Mouse (Mus musculus) forebrain, embryonic 15.5 days (tissue): ENCODE results near the gene BC052040. TPM values are rescaled to one million over a fixed set of nuclear protein-coding genes. Genes with fewer than 3 reads are reported as not detected.

Experiments
- ATAC-seq: fragments of 200-750 bp; cut with Nextera tagmentation; replicated peaks from 2 replicates; pipeline ENCODE4 v1.8.0; 2017; ENCODE audit warnings: mild to moderate bottlenecking, moderate TSS enrichment, moderate library complexity
- H3K27ac ChIP-seq: fragments of 300-500 bp; sonication (generic); replicated peaks from 2 replicates; pipeline ENCODE4 v1.5.1; 2015; ENCODE audit warnings: mild to moderate bottlenecking, inconsistent platforms
- H3K27me3 ChIP-seq: fragments of 300-500 bp; sonication (generic); 2 replicates; pipeline ENCODE4 v1.6.1; 2015; ENCODE audit warnings: inconsistent platforms
- H3K36me3 ChIP-seq: fragments of 300-500 bp; sonication (generic); 2 replicates; pipeline ENCODE4 v1.6.1; 2015; ENCODE audit warnings: mild to moderate bottlenecking, inconsistent platforms
- H3K4me1 ChIP-seq: fragments of 300-500 bp; sonication (generic); 2 replicates; pipeline ENCODE4 v1.6.1; 2015; ENCODE audit warnings: inconsistent platforms
- H3K4me2 ChIP-seq: fragments of 300-500 bp; sonication (generic); replicated peaks from 2 replicates; pipeline ENCODE4 v1.6.1; 2015; ENCODE audit warnings: mild to moderate bottlenecking, inconsistent platforms
- H3K4me3 ChIP-seq: fragments of 300-500 bp; sonication (generic); 2 replicates; pipeline ENCODE4 v1.5.1; 2015; ENCODE audit warnings: mild to moderate bottlenecking, inconsistent platforms
- H3K9ac ChIP-seq: fragments of 300-500 bp; sonication (generic); replicated peaks from 2 replicates; pipeline ENCODE4 v1.6.1; 2015; ENCODE audit warnings: mild to moderate bottlenecking, inconsistent platforms
- H3K9me3 ChIP-seq: fragments of 300-500 bp; sonication (generic); 2 replicates; pipeline ENCODE4 v1.6.1; 2016; ENCODE audit warnings: inconsistent platforms
- WGBS: fragments of 180-500 bp; shearing (Covaris S2); methylation state at CpG from one replicate; pipeline ENCODE4 v1.1.7; 2015; ENCODE audit warnings: mixed read lengths; 5-methylcytosine and 5-hydroxymethylcytosine counted together
- polyA plus RNA-seq: library from polyadenylated mRNA; unstranded; fragments of >200 nt; fragmentation: Nextera tagmentation; extraction: Ambion mirVana; gene quantifications from 2 replicates; pipeline ENCODE4 v1.2.1, GENCODE M21; 2015

BC052040 gene
- polyA plus RNA-seq, 1 experiment from 2014 or later = 16.3 TPM

DNA sequence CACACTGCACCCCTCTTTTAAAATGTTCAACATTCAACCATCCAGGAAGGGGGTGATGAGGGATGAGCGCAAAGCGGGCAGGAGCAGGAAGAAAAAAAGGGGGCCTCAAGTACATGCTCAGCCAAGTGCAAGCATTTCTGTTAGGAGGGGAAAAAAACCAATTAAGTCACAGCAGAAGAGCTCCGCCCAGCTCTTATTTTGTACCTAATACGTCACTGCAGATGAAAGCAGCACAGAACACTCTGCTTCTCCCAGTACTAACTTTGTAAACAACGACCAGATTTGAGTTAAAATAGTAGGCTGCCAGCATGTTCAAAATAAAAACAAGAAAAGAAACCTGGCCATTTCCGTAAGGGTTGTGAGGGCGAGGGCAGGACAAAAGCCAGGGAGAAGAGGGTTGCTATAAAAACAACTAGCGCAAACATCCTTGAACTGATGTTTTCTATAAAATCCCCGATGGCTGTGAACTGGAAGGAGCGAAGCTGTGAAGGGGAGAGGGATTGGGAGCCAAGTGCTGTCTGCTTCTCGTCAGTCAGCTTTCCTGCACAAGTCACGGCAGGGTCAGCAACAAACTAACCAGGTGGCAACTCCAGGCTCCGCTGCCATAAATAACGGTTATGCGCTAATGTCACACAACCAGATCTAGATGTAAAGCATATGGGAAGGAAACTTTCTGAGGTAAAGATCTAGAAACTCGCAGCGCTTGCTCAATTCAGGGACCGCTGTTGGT, 2.2 kb upstream of the BC052040 start:
- Histone ChIP-seq H3K4me3 (peak overlapping the region; percentile 23), H3K9ac (no peak overlapping the region; the same call in 1 of the 2 replicates), H3K9me3 (no peaks in the 10 kb centered on the region), H3K4me1 (peaks cover 32% of the 10 kb centered on the region), H3K36me3 (no peaks in the 10 kb centered on the region), H3K27me3 (no peaks in the 10 kb centered on the region), H3K4me2 (peak overlapping the region; percentile 36), H3K27ac (peak overlapping the region; percentile 58)
- 7% methylated on average over 18 of the region's 18 CpGs for WGBS
- no peak for ATAC-seq

DNA sequence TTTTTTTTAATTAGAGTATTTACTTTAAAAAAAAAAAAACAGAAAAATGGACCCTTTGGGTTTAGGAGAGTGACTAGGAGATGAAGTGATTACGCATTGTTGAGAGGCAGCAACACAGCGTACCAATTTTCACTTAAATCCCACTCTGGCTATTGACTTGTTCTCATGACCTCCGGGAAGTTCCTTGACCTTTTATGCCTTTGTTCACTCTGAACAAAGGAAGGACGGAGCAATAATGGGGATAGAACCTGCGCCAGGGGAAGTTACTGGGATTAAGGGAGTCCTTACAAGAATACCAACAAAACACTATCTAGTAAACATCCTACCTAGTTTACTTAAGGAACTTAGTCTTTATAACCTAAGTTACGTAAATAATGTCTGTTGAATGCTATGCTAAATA, 1.5 kb upstream of the BC052040 start:
- Histone ChIP-seq H3K27ac (no peak overlapping the region), H3K4me1 (peaks cover 32% of the 10 kb centered on the region), H3K9ac (no peak overlapping the region), H3K9me3 (no peaks in the 10 kb centered on the region), H3K27me3 (no peaks in the 10 kb centered on the region), H3K36me3 (no peaks in the 10 kb centered on the region), H3K4me2 (no peak overlapping the region), H3K4me3 (no peak overlapping the region; the same call in 1 of the 2 replicates)
- 15% methylated on average over 6 of the region's 6 CpGs for WGBS
- no peak for ATAC-seq

DNA sequence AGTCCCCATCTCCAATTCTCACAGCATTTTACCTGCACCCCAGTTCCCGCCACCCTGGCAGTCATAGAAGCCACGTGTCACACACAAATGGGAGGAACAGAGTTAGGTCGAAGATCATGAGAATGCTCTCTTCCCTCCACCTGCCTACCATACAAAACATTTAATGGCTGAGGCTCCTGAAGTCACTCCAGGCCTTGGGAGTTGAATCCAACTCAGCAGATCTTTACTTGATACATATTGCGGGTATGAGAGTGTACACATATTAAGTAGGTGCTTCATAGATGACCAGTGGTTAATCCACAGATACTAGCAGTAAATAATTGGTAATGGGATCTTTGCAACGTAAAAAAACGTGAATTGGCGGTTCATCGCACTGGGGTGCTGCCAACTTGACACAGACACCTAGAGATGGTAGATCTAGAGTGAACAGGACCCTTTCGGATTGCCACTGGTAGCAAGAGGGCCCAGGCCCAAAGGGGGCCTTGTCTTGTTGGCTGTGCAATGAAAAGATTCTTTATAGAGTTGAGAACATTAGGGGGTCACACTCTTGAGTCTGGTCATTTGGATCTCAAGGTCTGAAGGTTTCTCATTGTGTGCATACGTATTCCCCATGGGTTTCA, 583 bp downstream of the BC052040 start:
- peak overlapping the region; percentile 86 for H3K4me3 ChIP-seq
- H3K9ac ChIP-seq = peak overlapping the region; percentile 76
- no peak for ATAC-seq
- H3K27me3 ChIP-seq = no peaks in the 10 kb centered on the region
- 64% methylated on average over 10 of the region's 10 CpGs for WGBS
- H3K36me3 ChIP-seq = no peaks in the 10 kb centered on the region
- H3K4me2 ChIP-seq = peak overlapping the region; percentile 63
- no peaks in the 10 kb centered on the region for H3K9me3 ChIP-seq
- H3K4me1 ChIP-seq = peaks cover 32% of the 10 kb centered on the region
- peak overlapping the region; percentile 90 for H3K27ac ChIP-seq

DNA sequence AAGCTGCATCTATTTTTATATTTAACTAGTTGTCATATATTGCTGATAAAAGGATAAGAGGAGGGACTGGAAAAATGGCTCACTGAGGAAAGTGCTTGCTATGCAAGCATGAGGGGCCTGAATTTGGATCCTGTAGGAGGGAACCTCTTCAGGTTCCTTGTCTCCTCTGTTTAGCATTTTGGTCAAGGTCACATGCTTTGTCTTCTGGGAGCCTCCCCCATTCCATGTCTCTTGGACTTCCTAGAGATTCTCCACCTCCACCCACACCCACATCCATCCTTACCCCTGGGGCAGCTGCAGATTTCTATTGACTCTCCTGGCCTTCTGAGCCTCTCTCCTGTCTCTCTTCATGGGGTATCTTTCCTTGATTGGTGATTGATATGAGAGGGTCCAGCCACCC, 2.3 kb downstream of the BC052040 start:
- no peaks in the 10 kb centered on the region for H3K27me3 ChIP-seq
- H3K4me3 ChIP-seq = no peak overlapping the region
- no peaks in the 10 kb centered on the region for H3K36me3 ChIP-seq
- H3K4me1 ChIP-seq = peaks cover 32% of the 10 kb centered on the region
- no peak for ATAC-seq
- no peaks in the 10 kb centered on the region for H3K9me3 ChIP-seq
- no peak overlapping the region for H3K4me2 ChIP-seq
- no peak overlapping the region for H3K9ac ChIP-seq
- H3K27ac ChIP-seq = no peak overlapping the region

DNA sequence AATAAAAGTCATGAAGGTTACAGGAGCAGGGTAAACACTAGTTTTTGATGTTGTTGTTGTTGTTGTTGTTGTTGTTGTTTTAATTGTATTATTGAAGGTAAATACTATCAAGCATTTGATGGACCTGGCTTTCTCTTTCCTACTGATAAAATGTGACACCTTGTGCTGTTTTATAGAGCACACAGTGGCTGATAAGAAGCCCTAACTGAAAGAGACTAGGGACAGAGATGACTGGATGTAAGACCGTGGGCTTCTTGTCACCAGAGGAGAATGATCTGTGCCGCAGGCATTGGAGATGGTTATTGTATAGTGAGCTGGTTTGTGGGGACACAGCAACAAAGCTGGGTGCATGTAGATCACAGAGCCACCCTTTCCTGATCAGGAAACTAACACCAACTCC, 9.1 kb downstream of the BC052040 start:
- 94% methylated on average over 2 of the region's 2 CpGs for WGBS
- peaks cover 12% of the 10 kb centered on the region for H3K4me1 ChIP-seq
- H3K36me3 ChIP-seq = no peaks in the 10 kb centered on the region
- no peak for ATAC-seq
- no peaks in the 10 kb centered on the region for H3K27me3 ChIP-seq
- no peak overlapping the region for H3K4me2 ChIP-seq
- H3K9ac ChIP-seq = no peak overlapping the region
- no peak overlapping the region for H3K27ac ChIP-seq
- no peak overlapping the region for H3K4me3 ChIP-seq
- no peaks in the 10 kb centered on the region for H3K9me3 ChIP-seq

DNA sequence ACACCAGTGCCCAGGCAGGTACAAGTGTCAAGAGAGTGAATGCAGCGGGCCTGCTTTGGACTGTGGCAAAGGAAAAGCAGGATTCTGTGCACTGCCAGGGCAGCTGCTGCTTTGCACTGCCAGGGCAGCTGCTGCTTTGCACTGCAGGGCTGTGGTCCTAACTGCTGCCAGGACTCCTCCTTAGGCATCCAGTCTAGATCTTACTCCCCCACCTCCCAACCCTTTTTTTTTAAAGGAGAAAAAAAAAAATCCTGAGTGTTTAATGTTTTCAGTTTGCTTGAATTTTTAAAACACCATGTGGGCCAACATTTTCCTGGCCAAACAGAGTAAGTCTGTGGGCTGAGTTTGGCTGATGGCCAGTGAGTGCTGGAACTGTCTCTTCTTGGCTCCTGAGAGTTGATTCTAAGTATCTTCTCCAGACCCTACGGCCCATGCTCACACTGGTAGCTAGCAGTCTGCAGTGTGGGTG, 11.2 kb downstream of the BC052040 start:
- Histone ChIP-seq H3K36me3 (no peaks in the 10 kb centered on the region), H3K27me3 (no peaks in the 10 kb centered on the region), H3K4me1 (peaks cover 12% of the 10 kb centered on the region), H3K4me3 (no peak overlapping the region), H3K9ac (no peak overlapping the region), H3K27ac (peak overlapping the region; percentile 47; the same call in 1 of the 2 replicates), H3K9me3 (no peaks in the 10 kb centered on the region), H3K4me2 (no peak overlapping the region)
- peak; percentile 86 for ATAC-seq
- 35% methylated on average over 2 of the region's 2 CpGs for WGBS

DNA sequence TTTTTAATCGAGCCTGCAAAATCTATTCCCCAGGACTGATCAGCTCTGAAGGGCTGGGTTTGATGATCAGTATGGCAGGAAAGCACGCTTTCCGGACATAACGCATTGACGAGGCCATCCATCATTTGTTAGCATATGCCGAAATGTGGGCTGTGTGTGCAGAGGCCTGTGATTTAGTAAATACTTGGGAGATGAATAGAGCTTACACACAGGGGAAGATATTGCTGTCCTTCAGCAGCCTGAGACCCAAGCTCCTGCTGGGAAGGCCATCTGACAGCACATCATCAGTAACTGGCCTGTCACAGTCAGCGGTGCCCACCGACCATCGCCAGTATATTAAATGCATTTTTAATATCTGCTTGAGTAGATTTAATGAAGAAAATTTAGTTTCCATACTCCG, 15.5 kb downstream of the BC052040 start:
- WGBS = 76% methylated on average over 10 of the region's 10 CpGs
- H3K4me2 ChIP-seq = no peak overlapping the region
- ATAC-seq = no peak
- H3K9ac ChIP-seq = no peak overlapping the region
- H3K36me3 ChIP-seq = no peaks in the 10 kb centered on the region
- H3K4me3 ChIP-seq = no peak overlapping the region
- no peaks in the 10 kb centered on the region for H3K9me3 ChIP-seq
- no peak overlapping the region for H3K27ac ChIP-seq
- no peaks in the 10 kb centered on the region for H3K27me3 ChIP-seq
- peaks cover 26% of the 10 kb centered on the region for H3K4me1 ChIP-seq

DNA sequence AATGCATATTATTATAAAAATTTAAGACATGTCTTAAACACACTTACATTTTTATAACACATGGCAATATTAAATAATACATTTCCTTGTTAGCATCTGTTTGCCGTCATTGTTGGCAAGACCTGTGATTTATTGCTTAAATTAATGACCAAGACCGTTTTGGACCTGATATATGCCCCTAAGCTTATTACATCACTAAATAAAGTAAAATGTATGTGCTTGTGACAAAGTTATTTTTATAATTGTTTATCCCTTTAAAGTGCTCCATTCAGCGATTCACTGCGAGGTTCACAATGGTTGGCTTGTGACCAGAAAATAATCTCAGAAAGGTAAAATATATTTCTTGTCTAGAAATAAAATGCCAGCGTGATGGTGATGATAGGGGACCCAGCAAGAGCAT, 16.8 kb downstream of the BC052040 start:
- Histone ChIP-seq H3K4me2 (no peak overlapping the region), H3K27ac (no peak overlapping the region), H3K4me3 (no peak overlapping the region), H3K27me3 (no peaks in the 10 kb centered on the region), H3K4me1 (peaks cover 18% of the 10 kb centered on the region), H3K9ac (no peak overlapping the region), H3K9me3 (no peaks in the 10 kb centered on the region), H3K36me3 (no peaks in the 10 kb centered on the region)
- WGBS = 86% methylated on average over 5 of the region's 5 CpGs
- ATAC-seq = no peak

DNA sequence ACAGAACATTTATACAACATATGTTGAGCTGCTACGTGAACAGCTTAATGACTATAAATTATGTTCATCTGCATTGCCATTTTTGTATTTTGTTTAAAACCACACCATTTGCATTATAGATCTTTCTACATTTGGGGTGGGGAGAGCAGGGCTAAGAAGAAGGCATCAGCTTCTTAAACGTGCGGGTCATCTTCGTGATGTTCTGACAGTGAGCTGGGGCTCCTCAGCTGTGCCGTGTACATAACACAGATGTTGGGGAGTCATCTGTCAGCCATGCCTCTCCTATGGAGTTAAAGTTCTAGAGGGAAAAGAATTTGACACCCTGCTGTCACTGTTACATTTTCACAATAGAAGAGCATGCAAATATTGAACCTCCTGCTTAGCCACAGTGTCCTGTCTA, 19.2 kb downstream of the BC052040 start:
- H3K9ac ChIP-seq = no peak overlapping the region
- H3K4me2 ChIP-seq = no peak overlapping the region
- no peak for ATAC-seq
- H3K27me3 ChIP-seq = no peaks in the 10 kb centered on the region
- peaks cover 18% of the 10 kb centered on the region for H3K4me1 ChIP-seq
- H3K9me3 ChIP-seq = no peaks in the 10 kb centered on the region
- WGBS = 66% methylated on average over 5 of the region's 5 CpGs
- H3K4me3 ChIP-seq = no peak overlapping the region
- H3K36me3 ChIP-seq = no peaks in the 10 kb centered on the region
- no peak overlapping the region for H3K27ac ChIP-seq

DNA sequence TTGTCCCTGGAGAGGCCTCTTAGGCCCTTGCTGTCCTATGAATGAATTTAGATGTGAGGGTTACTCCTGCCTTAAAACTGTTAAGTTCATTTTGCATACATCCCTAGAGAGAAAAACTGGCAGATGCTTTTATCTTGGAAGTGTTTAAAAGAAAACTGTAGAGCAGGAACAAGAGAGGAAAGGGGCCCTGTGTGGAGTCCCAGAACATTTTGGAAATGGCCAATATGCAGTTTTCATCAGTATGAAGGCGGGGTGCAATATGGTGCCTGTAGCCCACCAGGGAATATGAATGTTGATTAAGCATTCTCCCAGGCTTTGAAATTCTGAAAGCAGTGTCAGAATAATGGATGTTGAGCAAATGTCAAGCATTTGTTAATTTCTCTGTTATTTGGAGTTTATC, 19.8 kb downstream of the BC052040 start:
- Histone ChIP-seq H3K27me3 (no peaks in the 10 kb centered on the region), H3K4me3 (no peak overlapping the region), H3K9me3 (no peaks in the 10 kb centered on the region), H3K4me2 (no peak overlapping the region), H3K9ac (no peak overlapping the region), H3K27ac (no peak overlapping the region), H3K36me3 (no peaks in the 10 kb centered on the region), H3K4me1 (peaks cover 18% of the 10 kb centered on the region)
- WGBS = 71% methylated on average over 1 of the region's 1 CpGs
- ATAC-seq = no peak

DNA sequence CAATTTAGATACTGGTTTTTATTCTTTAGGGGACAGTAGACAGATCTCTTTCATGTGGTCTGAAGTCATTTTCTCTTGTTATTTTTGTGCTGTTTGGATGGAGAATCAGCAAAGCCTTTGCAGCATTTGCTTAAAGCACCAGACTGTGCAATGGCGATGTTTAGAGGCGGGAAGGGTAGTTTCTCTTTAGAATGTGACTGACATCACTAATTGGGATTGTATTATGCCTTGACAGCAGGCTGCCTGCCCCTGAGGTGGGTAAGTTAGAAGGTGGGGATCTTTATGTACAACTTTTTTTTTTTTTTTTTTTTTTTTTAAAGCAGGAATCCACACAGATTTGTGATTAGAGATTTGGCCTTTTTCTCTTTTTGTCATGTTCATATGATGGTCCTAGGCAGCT, 20.6 kb downstream of the BC052040 start:
- Histone ChIP-seq H3K9me3 (no peaks in the 10 kb centered on the region), H3K4me1 (peaks cover 18% of the 10 kb centered on the region), H3K9ac (no peak overlapping the region), H3K27ac (no peak overlapping the region), H3K27me3 (no peaks in the 10 kb centered on the region), H3K4me3 (no peak overlapping the region), H3K4me2 (no peak overlapping the region), H3K36me3 (no peaks in the 10 kb centered on the region)
- 19% methylated on average over 2 of the region's 2 CpGs for WGBS
- no peak for ATAC-seq

DNA sequence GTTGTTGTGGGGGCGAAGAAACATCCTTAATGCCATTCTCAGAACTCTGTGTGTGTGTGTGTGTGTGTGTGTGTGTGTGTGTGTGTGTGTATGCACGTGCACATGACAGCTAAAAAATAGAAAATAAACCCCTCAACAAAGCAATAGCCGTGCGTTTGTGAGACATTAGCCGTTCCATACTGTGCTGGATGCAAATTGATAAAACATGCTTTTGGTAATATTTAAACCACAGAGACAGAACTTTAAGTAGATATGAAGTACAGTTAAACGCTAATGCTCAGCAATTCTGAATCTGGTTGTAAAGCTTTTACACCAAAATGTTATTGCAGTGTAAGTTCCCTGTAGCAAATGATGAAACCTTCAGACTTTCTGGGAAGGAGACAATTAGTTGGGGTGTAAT, 22.6 kb downstream of the BC052040 start:
- no peak overlapping the region for H3K4me2 ChIP-seq
- H3K36me3 ChIP-seq = no peaks in the 10 kb centered on the region
- WGBS = 82% methylated on average over 6 of the region's 6 CpGs
- H3K4me3 ChIP-seq = no peak overlapping the region
- no peaks in the 10 kb centered on the region for H3K9me3 ChIP-seq
- H3K9ac ChIP-seq = no peak overlapping the region
- ATAC-seq = no peak
- no peaks in the 10 kb centered on the region for H3K27me3 ChIP-seq
- no peak overlapping the region for H3K27ac ChIP-seq
- peaks cover 18% of the 10 kb centered on the region; the same call in 1 of the 2 replicates for H3K4me1 ChIP-seq
